In the genomic region with DNA sequence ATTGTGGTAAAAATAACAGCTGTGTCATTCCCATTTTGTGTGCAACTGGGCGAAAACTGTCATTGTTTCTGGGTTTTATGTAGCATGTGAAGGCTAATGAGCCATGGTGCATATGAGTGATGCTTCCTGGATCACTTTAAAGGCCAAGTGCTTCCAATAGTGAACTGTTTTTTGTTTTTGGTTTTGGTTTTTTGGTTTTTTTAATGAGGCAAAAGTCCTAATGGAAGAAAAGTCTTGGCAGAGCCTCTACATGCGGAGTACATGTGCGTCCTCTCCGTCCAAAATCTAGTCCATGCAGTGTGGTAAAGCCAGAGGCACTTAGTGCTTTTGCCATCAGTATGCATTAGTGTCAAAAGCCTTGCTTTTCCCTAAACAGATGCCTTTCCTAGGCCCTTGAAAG, we compare ENCODE assay signal across 19 mouse cellular contexts.
A peak's percentile ranks its signal among the peaks of the same experiment; 100 is the strongest.
DNase-seq lines count a peak whose midpoint lies in the region; ATAC-seq lines count a peak whose summit lies in the region.
"Had no signal": no experiment of that assay in that cellular context is flagged by ENCODE, and none has a peak within 500 bp of the region (broad histone marks: within the 10 kb centered on the region; RNA-seq: fewer than 3 reads in every experiment).

No protein-coding gene starts in this region.

- no peak overlapping the region for H3K9ac ChIP-seq in embryonic facial prominence, embryonic 14.5 days (ENCODE audit: low read depth, low read length)
- H3K9ac ChIP-seq in neural tube, embryonic 11.5 days (ENCODE audit: low read length): no peak overlapping the region
- H3K9ac ChIP-seq in neural tube, embryonic 15.5 days (replicated peaks): no peak overlapping the region
- no peak overlapping the region for H3K9ac ChIP-seq in hindbrain, embryonic 15.5 days
- H3K9ac ChIP-seq: heart, embryonic 15.5 days; kidney, embryonic 15.5 days; lung, embryonic 15.5 days had no signal

- H3K4me2 ChIP-seq in embryonic facial prominence, embryonic 14.5 days (ENCODE audit: low read depth, low read length): no peak overlapping the region
- H3K4me2 ChIP-seq in neural tube, embryonic 11.5 days (ENCODE audit: low read depth): no peak overlapping the region
- H3K4me2 ChIP-seq in neural tube, embryonic 15.5 days: no peak overlapping the region
- no peak overlapping the region for H3K4me2 ChIP-seq in hindbrain, embryonic 15.5 days
- H3K4me2 ChIP-seq: heart, embryonic 15.5 days; kidney, embryonic 15.5 days; liver, embryonic 11.5 days; lung, embryonic 15.5 days had no signal

- no peaks in the 10 kb centered on the region for H3K27me3 ChIP-seq in embryonic facial prominence, embryonic 14.5 days (replicated peaks; ENCODE audit: control insufficient read depth, insufficient read depth, low read length)
- H3K27me3 ChIP-seq in embryonic facial prominence, embryonic 10.5 days (replicated peaks; ENCODE audit: low read depth, poor library complexity, severe bottlenecking): no peaks in the 10 kb centered on the region
- no peaks in the 10 kb centered on the region for H3K27me3 ChIP-seq in neural tube, embryonic 11.5 days (ENCODE audit: control insufficient read depth, insufficient read depth, low read length)
- no peaks in the 10 kb centered on the region for H3K27me3 ChIP-seq in neural tube, embryonic 15.5 days (replicated peaks)
- H3K27me3 ChIP-seq in hindbrain, embryonic 15.5 days: no peaks in the 10 kb centered on the region
- H3K27me3 ChIP-seq: heart, embryonic 15.5 days; kidney, embryonic 15.5 days; lung, embryonic 15.5 days had no signal

- H3K4me1 ChIP-seq in embryonic facial prominence, embryonic 14.5 days (ENCODE audit: control insufficient read depth, insufficient read depth, low read length): no peaks in the 10 kb centered on the region
- H3K4me1 ChIP-seq in embryonic facial prominence, embryonic 10.5 days: no peaks in the 10 kb centered on the region
- no peaks in the 10 kb centered on the region for H3K4me1 ChIP-seq in neural tube, embryonic 11.5 days (ENCODE audit: control insufficient read depth, insufficient read depth, low read length)
- H3K4me1 ChIP-seq in neural tube, embryonic 15.5 days: 0 out of 2 replicates have a peak, but pooled peaks cover 4% of the 10 kb centered on the region
- 0 out of 2 replicates have a peak, but pooled peaks cover 6% of the 10 kb centered on the region for H3K4me1 ChIP-seq in hindbrain, embryonic 15.5 days (replicated peaks)
- H3K4me1 ChIP-seq: kidney, embryonic 15.5 days; lung, embryonic 15.5 days had no signal

- H3K27ac ChIP-seq in embryonic facial prominence, embryonic 14.5 days (replicated peaks; ENCODE audit: low read depth, low read length): no peak overlapping the region
- no peak overlapping the region for H3K27ac ChIP-seq in embryonic facial prominence, embryonic 10.5 days (replicated peaks)
- no peak overlapping the region for H3K27ac ChIP-seq in neural tube, embryonic 11.5 days (ENCODE audit: low read depth, low read length)
- no peak overlapping the region for H3K27ac ChIP-seq in neural tube, embryonic 15.5 days (replicated peaks)
- H3K27ac ChIP-seq in hindbrain, embryonic 15.5 days (replicated peaks): no peak overlapping the region
- H3K27ac ChIP-seq: gastrocnemius, adult 2 months; heart, embryonic 15.5 days; kidney, embryonic 15.5 days; lung, embryonic 15.5 days had no signal

- ATAC-seq in embryonic facial prominence, embryonic 14.5 days (ENCODE audit: low read depth): peak; percentile 60; the same call in 1 of the 2 replicates
- peak; percentile 46 for ATAC-seq in neural tube, embryonic 11.5 days (ENCODE audit: insufficient read depth, low FRiP score, low TSS enrichment)
- ATAC-seq in neural tube, embryonic 15.5 days (ENCODE audit: low FRiP score): no peak
- peak; percentile 66; the same call in 1 of the 2 replicates for ATAC-seq in hindbrain, embryonic 15.5 days (ENCODE audit: low FRiP score, low read depth)
- no peak for ATAC-seq in erythroid progenitor cell, adult 5-6 weeks (replicated peaks; ENCODE audit: low FRiP score, poor library complexity, severe bottlenecking)
- ATAC-seq: Patski had no signal

- H3K36me3 ChIP-seq in embryonic facial prominence, embryonic 14.5 days (ENCODE audit: control insufficient read depth, insufficient read depth, low read length): no peaks in the 10 kb centered on the region
- no peaks in the 10 kb centered on the region for H3K36me3 ChIP-seq in embryonic facial prominence, embryonic 10.5 days (replicated peaks)
- H3K36me3 ChIP-seq in neural tube, embryonic 11.5 days (ENCODE audit: control insufficient read depth, insufficient read depth, low read length): no peaks in the 10 kb centered on the region
- no peaks in the 10 kb centered on the region for H3K36me3 ChIP-seq in neural tube, embryonic 15.5 days
- no peaks in the 10 kb centered on the region for H3K36me3 ChIP-seq in hindbrain, embryonic 15.5 days
- H3K36me3 ChIP-seq: heart, embryonic 15.5 days; kidney, embryonic 15.5 days; lung, embryonic 15.5 days had no signal

- no peak overlapping the region for H3K4me3 ChIP-seq in embryonic facial prominence, embryonic 14.5 days (ENCODE audit: low read depth, low read length)
- H3K4me3 ChIP-seq in embryonic facial prominence, embryonic 10.5 days: no peak overlapping the region
- H3K4me3 ChIP-seq in neural tube, embryonic 11.5 days (ENCODE audit: low read depth, low read length): no peak overlapping the region
- H3K4me3 ChIP-seq in neural tube, embryonic 15.5 days (replicated peaks): no peak overlapping the region
- no peak overlapping the region for H3K4me3 ChIP-seq in hindbrain, embryonic 15.5 days
- H3K4me3 ChIP-seq: gastrocnemius, adult 2 months; heart, embryonic 15.5 days; kidney, embryonic 15.5 days; lung, embryonic 15.5 days had no signal

- WGBS in embryonic facial prominence, embryonic 14.5 days: 64% methylated on average over 4 of the region's 4 CpGs
- WGBS in embryonic facial prominence, embryonic 10.5 days: 74% methylated on average over 4 of the region's 4 CpGs
- 49% methylated on average over 4 of the region's 4 CpGs for WGBS in neural tube, embryonic 11.5 days
- 36% methylated on average over 4 of the region's 4 CpGs for WGBS in neural tube, embryonic 15.5 days
- WGBS in hindbrain, embryonic 15.5 days: 45% methylated on average over 4 of the region's 4 CpGs

- no peaks in the 10 kb centered on the region for H3K9me3 ChIP-seq in embryonic facial prominence, embryonic 14.5 days (ENCODE audit: control insufficient read depth, low read length)
- H3K9me3 ChIP-seq in embryonic facial prominence, embryonic 10.5 days: no peaks in the 10 kb centered on the region
- no peaks in the 10 kb centered on the region for H3K9me3 ChIP-seq in neural tube, embryonic 11.5 days (ENCODE audit: control insufficient read depth, low read length)
- H3K9me3 ChIP-seq in neural tube, embryonic 15.5 days (replicated peaks): no peaks in the 10 kb centered on the region
- H3K9me3 ChIP-seq in hindbrain, embryonic 15.5 days: no peaks in the 10 kb centered on the region
- H3K9me3 ChIP-seq: heart, embryonic 15.5 days; kidney, embryonic 15.5 days; lung, embryonic 15.5 days had no signal

- DNase-seq in embryonic facial prominence, embryonic 14.5 days (ENCODE audit: low spot score): peak; percentile 61
- DNase-seq in embryonic facial prominence, embryonic 10.5 days (ENCODE audit: low spot score): no peak
- DNase-seq in neural tube, embryonic 11.5 days (ENCODE audit: low spot score): peak; percentile 13
- no peak for DNase-seq in gastrocnemius, postnatal 10 days
- DNase-seq in urinary bladder, adult 2 months (ENCODE audit: low spot score): no peak
- DNase-seq: cerebellum, adult 11-12 months; gastrocnemius, adult 2 months; heart, adult 18-20 months; left cerebral cortex, postnatal 4 days; right cerebral cortex, postnatal 4 days; thymus, adult 2 months had no signal

Comparison
In these comparisons a context has a peak if more than half of its experiments do, and no peak if none do; other contexts are left out.
1. ATAC-seq: peak in embryonic facial prominence, embryonic 14.5 days (single experiment), neural tube, embryonic 11.5 days (single experiment) and hindbrain, embryonic 15.5 days (single experiment); none in neural tube, embryonic 15.5 days (single experiment) and erythroid progenitor cell, adult 5-6 weeks (single experiment).
2. DNase-seq: peak in embryonic facial prominence, embryonic 14.5 days (single experiment) and neural tube, embryonic 11.5 days (single experiment); none in embryonic facial prominence, embryonic 10.5 days (single experiment), gastrocnemius, postnatal 10 days (single experiment) and urinary bladder, adult 2 months (single experiment).